Mouse (Mus musculus): ENCODE measurements at regions not wholly inside any gene's neighbourhood (a gene's known extent, or its start where the extent isn't known, plus 50 kb on each side); places are given as distances from the start of the nearest gene placed in this dataset.

- no peak for ATAC-seq (ENCODE audit: low FRiP score, low TSS enrichment)
- H3K4me2 ChIP-seq (ENCODE audit: low read length), result no peak overlapping the region
Observed at GRCm38 (mm10) chr15:29762191-29762590, 410.2 kb upstream of the Ctnnd2 start.

GRCm38 (mm10) chr15:29776438-29776837, 396.0 kb upstream of the Ctnnd2 start:
- WGBS, result 85% methylated on average over 2 of the region's 2 CpGs
- Histone ChIP-seq H3K4me3 (replicated peaks; ENCODE audit: low read depth, low read length) (no peak overlapping the region), H3K27ac (replicated peaks; ENCODE audit: low read depth, low read length) (no peak overlapping the region), H3K4me1 (ENCODE audit: control insufficient read depth, insufficient read depth, low read length) (no peaks in the 10 kb centered on the region), H3K4me2 (ENCODE audit: low read length) (no peak overlapping the region), H3K27me3 (ENCODE audit: control insufficient read depth, insufficient read depth, low read length) (no peaks in the 10 kb centered on the region), H3K9ac (replicated peaks; ENCODE audit: low read length) (no peak overlapping the region), H3K9me3 (ENCODE audit: control insufficient read depth, low read length) (no peaks in the 10 kb centered on the region), H3K36me3 (ENCODE audit: control insufficient read depth, insufficient read depth, low read length) (no peaks in the 10 kb centered on the region)
- ATAC-seq (ENCODE audit: low FRiP score, low TSS enrichment) (no peak), DNase-seq (no peak)

More at GRCm38 (mm10) chr15:29762191-29762590, 410.2 kb upstream of the Ctnnd2 start:
- no peak overlapping the region for H3K9ac ChIP-seq (replicated peaks; ENCODE audit: low read length)
- no peak overlapping the region for H3K4me3 ChIP-seq (replicated peaks; ENCODE audit: low read depth, low read length)
- no peak for DNase-seq
- no peak overlapping the region for H3K27ac ChIP-seq (replicated peaks; ENCODE audit: low read depth, low read length)
- no peaks in the 10 kb centered on the region for H3K9me3 ChIP-seq (ENCODE audit: control insufficient read depth, low read length)
- no peaks in the 10 kb centered on the region for H3K4me1 ChIP-seq (ENCODE audit: control insufficient read depth, insufficient read depth, low read length)
- WGBS, result 91% methylated on average over 2 of the region's 2 CpGs
- H3K36me3 ChIP-seq (ENCODE audit: control insufficient read depth, insufficient read depth, low read length), result no peaks in the 10 kb centered on the region
- H3K27me3 ChIP-seq (ENCODE audit: control insufficient read depth, insufficient read depth, low read length), result no peaks in the 10 kb centered on the region

- Histone ChIP-seq H3K4me3 (replicated peaks; ENCODE audit: low read depth, low read length) (no peak overlapping the region), H3K4me1 (ENCODE audit: control insufficient read depth, insufficient read depth, low read length) (no peaks in the 10 kb centered on the region), H3K36me3 (ENCODE audit: control insufficient read depth, insufficient read depth, low read length) (no peaks in the 10 kb centered on the region), H3K4me2 (ENCODE audit: low read length) (no peak overlapping the region), H3K9me3 (ENCODE audit: control insufficient read depth, low read length) (peaks cover 3% of the 10 kb centered on the region; the same call in 1 of the 2 replicates), H3K27me3 (ENCODE audit: control insufficient read depth, insufficient read depth, low read length) (no peaks in the 10 kb centered on the region), H3K9ac (replicated peaks; ENCODE audit: low read length) (no peak overlapping the region), H3K27ac (replicated peaks; ENCODE audit: low read depth, low read length) (no peak overlapping the region)
- 96% methylated on average over 9 of the region's 9 CpGs for WGBS
- no peak for ATAC-seq (ENCODE audit: low FRiP score, low TSS enrichment)
- no peak for DNase-seq
Observed at GRCm38 (mm10) chr15:29798596-29798995, 373.8 kb upstream of the Ctnnd2 start.

- ATAC-seq (ENCODE audit: low FRiP score, low TSS enrichment), result no peak
- H3K9ac ChIP-seq (replicated peaks; ENCODE audit: low read length), result no peak overlapping the region
- H3K27ac ChIP-seq (replicated peaks; ENCODE audit: low read depth, low read length), result no peak overlapping the region
- H3K4me3 ChIP-seq (replicated peaks; ENCODE audit: low read depth, low read length), result no peak overlapping the region
- DNase-seq, result peak; percentile 17
- WGBS, result 84% methylated on average over 2 of the region's 2 CpGs
- no peaks in the 10 kb centered on the region for H3K36me3 ChIP-seq (ENCODE audit: control insufficient read depth, insufficient read depth, low read length)
- H3K4me2 ChIP-seq (ENCODE audit: low read length), result no peak overlapping the region
- H3K9me3 ChIP-seq (ENCODE audit: control insufficient read depth, low read length), result no peaks in the 10 kb centered on the region
- H3K4me1 ChIP-seq (ENCODE audit: control insufficient read depth, insufficient read depth, low read length), result no peaks in the 10 kb centered on the region
- H3K27me3 ChIP-seq (ENCODE audit: control insufficient read depth, insufficient read depth, low read length), result no peaks in the 10 kb centered on the region
Observed at GRCm38 (mm10) chr15:29823271-29823670, 349.1 kb upstream of the Ctnnd2 start.

GRCm38 (mm10) chr15:29824164-29824563, 348.2 kb upstream of the Ctnnd2 start:
- ATAC-seq (ENCODE audit: low FRiP score, low TSS enrichment), result no peak
- WGBS, result 89% methylated on average over 6 of the region's 6 CpGs
- H3K4me1 ChIP-seq (ENCODE audit: control insufficient read depth, insufficient read depth, low read length), result no peaks in the 10 kb centered on the region
- H3K36me3 ChIP-seq (ENCODE audit: control insufficient read depth, insufficient read depth, low read length), result no peaks in the 10 kb centered on the region
- H3K27ac ChIP-seq (replicated peaks; ENCODE audit: low read depth, low read length), result no peak overlapping the region
- H3K9me3 ChIP-seq (ENCODE audit: control insufficient read depth, low read length), result no peaks in the 10 kb centered on the region
- no peak overlapping the region for H3K9ac ChIP-seq (replicated peaks; ENCODE audit: low read length)
- H3K4me2 ChIP-seq (ENCODE audit: low read length), result no peak overlapping the region
- DNase-seq, result no peak
- H3K4me3 ChIP-seq (replicated peaks; ENCODE audit: low read depth, low read length), result no peak overlapping the region
- no peaks in the 10 kb centered on the region for H3K27me3 ChIP-seq (ENCODE audit: control insufficient read depth, insufficient read depth, low read length)

- DNase-seq (peak; percentile 52), ATAC-seq (ENCODE audit: low FRiP score, low TSS enrichment) (no peak)
- WGBS, result 48% methylated on average over 1 of the region's 1 CpGs
- Histone ChIP-seq H3K36me3 (ENCODE audit: control insufficient read depth, insufficient read depth, low read length) (no peaks in the 10 kb centered on the region), H3K27me3 (ENCODE audit: control insufficient read depth, insufficient read depth, low read length) (no peaks in the 10 kb centered on the region), H3K4me3 (replicated peaks; ENCODE audit: low read depth, low read length) (no peak overlapping the region), H3K27ac (replicated peaks; ENCODE audit: low read depth, low read length) (no peak overlapping the region), H3K9me3 (ENCODE audit: control insufficient read depth, low read length) (no peaks in the 10 kb centered on the region), H3K4me1 (ENCODE audit: control insufficient read depth, insufficient read depth, low read length) (no peaks in the 10 kb centered on the region), H3K9ac (replicated peaks; ENCODE audit: low read length) (no peak overlapping the region), H3K4me2 (ENCODE audit: low read length) (no peak overlapping the region)
Observed at GRCm38 (mm10) chr15:29828135-29828534, 344.3 kb upstream of the Ctnnd2 start.

- Histone ChIP-seq H3K36me3 (ENCODE audit: control insufficient read depth, insufficient read depth, low read length) (no peaks in the 10 kb centered on the region), H3K27ac (replicated peaks; ENCODE audit: low read depth, low read length) (no peak overlapping the region), H3K4me1 (ENCODE audit: control insufficient read depth, insufficient read depth, low read length) (no peaks in the 10 kb centered on the region), H3K9me3 (ENCODE audit: control insufficient read depth, low read length) (no peaks in the 10 kb centered on the region), H3K9ac (replicated peaks; ENCODE audit: low read length) (no peak overlapping the region), H3K4me2 (ENCODE audit: low read length) (no peak overlapping the region), H3K4me3 (replicated peaks; ENCODE audit: low read depth, low read length) (no peak overlapping the region), H3K27me3 (ENCODE audit: control insufficient read depth, insufficient read depth, low read length) (no peaks in the 10 kb centered on the region)
- DNase-seq (no peak), ATAC-seq (ENCODE audit: low FRiP score, low TSS enrichment) (no peak)
- WGBS, result 85% methylated on average over 1 of the region's 1 CpGs
Observed at GRCm38 (mm10) chr15:29828570-29828969, 343.8 kb upstream of the Ctnnd2 start.
